Mouse (Mus musculus) midbrain, postnatal 0 days (tissue): ENCODE data around the gene Son. TPM values are rescaled to one million over a fixed set of nuclear protein-coding genes. Genes with fewer than 3 reads are reported as not detected.

Experiments
- ATAC-seq: fragments of 200-750 bp; cut with Nextera tagmentation; 2 replicates; pipeline ENCODE4 v1.8.0; 2017; ENCODE audit warnings: moderate number of reproducible peaks, mild to moderate bottlenecking, moderate TSS enrichment, moderate library complexity; ENCODE audit not compliant: low FRiP score
- DNase-seq: peaks from one replicate; pipeline ENCODE4 v3.0.0-alpha.2; 2015; ENCODE audit warnings: low spot score
- H3K27ac ChIP-seq: fragments of 300-500 bp; sonication (generic); 2 replicates; pipeline ENCODE4 v1.5.1; 2014; ENCODE audit warnings: low read depth, mild to moderate bottlenecking, low read length, mixed read lengths
- H3K27me3 ChIP-seq: fragments of 300-500 bp; sonication (generic); 2 replicates; pipeline ENCODE4 v1.6.1; 2014; ENCODE audit warnings: low read length, control low read depth, mixed read lengths; ENCODE audit not compliant: insufficient read depth
- H3K36me3 ChIP-seq: fragments of 300-500 bp; sonication (generic); 2 replicates; pipeline ENCODE4 v1.6.1; 2014; ENCODE audit warnings: low read length, control low read depth, mixed read lengths; ENCODE audit not compliant: insufficient read depth
- H3K4me1 ChIP-seq: fragments of 300-500 bp; sonication (generic); 2 replicates; pipeline ENCODE4 v1.6.1; 2014; ENCODE audit warnings: mild to moderate bottlenecking, control low read depth, antibody characterized with exemption, low read length, mixed read lengths; ENCODE audit not compliant: insufficient read depth
- H3K4me2 ChIP-seq: fragments of 300-500 bp; sonication (generic); 2 replicates; pipeline ENCODE4 v1.6.1; 2014; ENCODE audit warnings: low read depth, mild to moderate bottlenecking, low read length, mixed read lengths; ENCODE audit not compliant: poor library complexity, severe bottlenecking
- H3K4me3 ChIP-seq: fragments of 300-500 bp; sonication (generic); 2 replicates; pipeline ENCODE4 v1.5.1; 2014; ENCODE audit warnings: low read depth, mild to moderate bottlenecking, low read length, moderate library complexity
- H3K9ac ChIP-seq: fragments of 300-500 bp; sonication (generic); replicated peaks from 2 replicates; pipeline ENCODE4 v1.6.1; 2014; ENCODE audit warnings: mild to moderate bottlenecking, low read length, moderate library complexity, mixed read lengths; ENCODE audit not compliant: poor library complexity, severe bottlenecking
- H3K9me3 ChIP-seq: fragments of 300-500 bp; sonication (generic); 2 replicates; pipeline ENCODE4 v1.6.1; 2016; ENCODE audit warnings: low read length, control low read depth
- CTCF ChIP-seq: IDR thresholded peaks from 2 replicates; pipeline ENCODE4 v1.5.1; 2016; ENCODE audit warnings: antibody characterized with exemption, mild to moderate bottlenecking
- WGBS: fragments of 180-500 bp; shearing (Covaris S2); extraction: QIAGEN DNeasy Blood & Tissue Kit; methylation state at CpG from one replicate; pipeline ENCODE4 v1.1.7; 2014; 5-methylcytosine and 5-hydroxymethylcytosine counted together
- polyA plus RNA-seq: library from polyadenylated mRNA; unstranded; fragments of >200 nt; fragmentation: Nextera tagmentation; extraction: Ambion mirVana; gene quantifications from 2 replicates; pipeline ENCODE4 v1.2.1, GENCODE M21; 2015
- total RNA-seq: library from RNA; depleted of rRNA; stranded (reverse); fragments of >200 nt; gene quantifications from 2 replicates; pipeline ENCODE4 v1.2.3, GENCODE M21; 2014

Son gene
- total and polyA plus RNA-seq, 2 experiments from 2014 or later: 98.4 to 257 TPM

DNA sequence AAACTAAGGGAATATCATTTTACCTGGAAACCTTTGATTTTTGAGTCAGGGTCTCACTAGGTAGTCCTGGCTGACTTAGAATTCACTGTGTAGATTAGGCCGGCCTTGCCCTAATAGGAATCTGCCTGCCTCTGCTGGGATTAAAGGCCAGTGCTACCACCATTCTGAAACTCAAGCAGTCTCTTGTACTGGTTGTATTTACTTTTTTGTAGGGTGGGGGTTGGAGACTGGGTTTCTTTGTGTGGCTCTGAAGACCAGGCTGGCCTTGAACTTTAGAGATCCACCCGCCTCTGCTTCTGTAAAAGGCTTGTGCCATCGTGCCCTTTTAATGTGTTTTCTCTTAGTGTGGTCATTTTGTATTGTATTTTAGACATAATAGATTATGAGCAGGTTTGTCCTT, 1.9 kb downstream of the Son start:
- H3K4me1 ChIP-seq: peaks cover 9% of the 10 kb centered on the region; the same call in 1 of the 2 replicates
- no peak overlapping the region for H3K27ac ChIP-seq
- H3K9ac ChIP-seq: no peak overlapping the region
- H3K4me3 ChIP-seq: peak overlapping the region; percentile 75; the same call in 1 of the 2 replicates
- 63% methylated on average over 3 of the region's 3 CpGs for WGBS
- TF ChIP-seq CTCF: no peak
- H3K9me3 ChIP-seq: no peaks in the 10 kb centered on the region
- no peak for ATAC-seq
- no peak for DNase-seq
- no peaks in the 10 kb centered on the region for H3K27me3 ChIP-seq
- peaks cover 5% of the 10 kb centered on the region for H3K36me3 ChIP-seq
- peak overlapping the region; percentile 94 for H3K4me2 ChIP-seq

DNA sequence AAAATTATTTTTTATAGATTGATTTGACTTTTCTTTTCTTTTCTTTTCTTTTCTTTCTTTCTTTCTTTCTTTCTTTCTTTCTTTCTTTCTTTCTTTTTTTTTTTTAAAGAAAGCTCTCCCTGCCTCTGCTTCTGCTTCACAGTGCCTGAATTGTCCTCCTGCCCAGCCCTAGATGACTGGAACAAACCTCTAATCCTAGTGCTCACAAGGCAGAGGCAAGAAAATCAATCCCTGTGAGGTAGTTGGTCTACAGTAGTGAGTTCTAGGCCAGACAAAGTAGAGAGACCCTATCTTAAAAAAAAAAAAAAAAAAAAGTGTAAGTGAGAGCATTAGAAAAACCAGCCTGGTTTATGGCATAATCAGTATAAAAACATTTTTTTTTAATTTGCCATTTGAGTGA, 2.5 kb downstream of the Son start:
- Histone ChIP-seq H3K27me3 (no peaks in the 10 kb centered on the region), H3K4me3 (no peak overlapping the region), H3K4me2 (no peak overlapping the region), H3K9ac (no peak overlapping the region), H3K27ac (no peak overlapping the region), H3K9me3 (no peaks in the 10 kb centered on the region), H3K36me3 (peaks cover 7% of the 10 kb centered on the region), H3K4me1 (peaks cover 9% of the 10 kb centered on the region; the same call in 1 of the 2 replicates)
- no peak for TF ChIP-seq CTCF
- ATAC-seq (no peak), DNase-seq (no peak)

DNA sequence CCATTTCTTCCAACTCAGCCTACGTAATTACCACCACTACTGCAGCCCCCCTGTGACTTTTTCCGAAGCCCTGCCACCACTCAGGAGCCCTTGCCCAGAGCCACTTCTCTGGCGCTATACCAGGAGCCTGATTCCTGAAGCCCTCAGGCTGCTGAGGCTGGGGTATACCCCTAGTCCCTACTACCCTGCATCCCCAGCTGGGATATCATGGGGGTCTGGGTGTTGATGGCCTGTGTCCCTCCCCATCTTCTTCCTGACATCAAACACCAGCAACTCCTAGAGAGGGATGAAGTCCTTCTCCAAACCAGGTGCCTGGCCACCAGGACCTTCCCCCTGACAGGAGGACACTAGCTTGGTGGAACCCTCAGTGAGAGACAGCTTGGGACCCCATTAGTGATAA, 4.9 kb downstream of the Son start:
- DNase-seq (no peak), ATAC-seq (no peak)
- Histone ChIP-seq H3K4me3 (no peak overlapping the region), H3K36me3 (peaks cover 29% of the 10 kb centered on the region), H3K27ac (no peak overlapping the region), H3K4me2 (no peak overlapping the region), H3K9me3 (no peaks in the 10 kb centered on the region), H3K27me3 (no peaks in the 10 kb centered on the region), H3K4me1 (peaks cover 4% of the 10 kb centered on the region; the same call in 1 of the 2 replicates), H3K9ac (no peak overlapping the region)
- WGBS: 93% methylated on average over 3 of the region's 3 CpGs
- TF ChIP-seq CTCF: no peak

DNA sequence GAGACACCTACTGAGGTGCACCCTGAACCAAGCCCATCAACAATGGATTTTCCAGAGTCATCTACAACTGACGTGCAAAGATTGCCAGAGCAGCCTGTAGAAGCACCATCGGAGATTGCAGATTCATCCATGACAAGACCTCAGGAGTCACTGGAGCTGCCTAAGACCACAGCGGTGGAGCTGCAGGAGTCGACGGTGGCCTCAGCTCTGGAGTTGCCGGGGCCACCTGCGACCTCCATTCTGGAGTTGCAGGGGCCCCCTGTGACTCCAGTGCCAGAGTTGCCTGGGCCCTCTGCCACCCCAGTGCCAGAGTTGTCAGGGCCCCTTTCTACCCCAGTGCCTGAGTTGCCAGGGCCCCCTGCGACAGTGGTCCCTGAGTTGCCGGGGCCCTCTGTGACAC, 8.0 kb downstream of the Son start:
- no peak for TF ChIP-seq CTCF
- no peak for DNase-seq
- Histone ChIP-seq H3K27ac (no peak overlapping the region), H3K4me3 (no peak overlapping the region), H3K4me2 (no peak overlapping the region), H3K36me3 (peaks cover 59% of the 10 kb centered on the region), H3K9ac (no peak overlapping the region), H3K9me3 (no peaks in the 10 kb centered on the region), H3K27me3 (no peaks in the 10 kb centered on the region), H3K4me1 (no peaks in the 10 kb centered on the region)
- no peak for ATAC-seq
- 97% methylated on average over 9 of the region's 9 CpGs for WGBS

DNA sequence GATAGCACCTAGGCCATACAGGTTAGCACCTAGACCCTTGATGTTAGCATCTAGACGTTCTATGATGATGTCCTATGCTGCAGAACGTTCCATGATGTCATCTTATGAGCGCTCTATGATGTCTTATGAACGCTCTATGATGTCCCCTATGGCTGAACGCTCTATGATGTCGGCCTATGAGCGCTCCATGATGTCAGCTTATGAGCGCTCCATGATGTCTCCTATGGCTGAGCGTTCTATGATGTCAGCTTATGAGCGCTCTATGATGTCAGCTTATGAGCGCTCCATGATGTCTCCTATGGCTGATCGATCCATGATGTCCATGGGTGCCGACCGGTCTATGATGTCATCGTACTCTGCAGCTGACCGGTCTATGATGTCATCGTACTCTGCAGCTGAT, 10.0 kb downstream of the Son start:
- no peak for ATAC-seq
- WGBS: 99% methylated on average over 17 of the region's 17 CpGs
- H3K4me1 ChIP-seq: no peaks in the 10 kb centered on the region

DNA sequence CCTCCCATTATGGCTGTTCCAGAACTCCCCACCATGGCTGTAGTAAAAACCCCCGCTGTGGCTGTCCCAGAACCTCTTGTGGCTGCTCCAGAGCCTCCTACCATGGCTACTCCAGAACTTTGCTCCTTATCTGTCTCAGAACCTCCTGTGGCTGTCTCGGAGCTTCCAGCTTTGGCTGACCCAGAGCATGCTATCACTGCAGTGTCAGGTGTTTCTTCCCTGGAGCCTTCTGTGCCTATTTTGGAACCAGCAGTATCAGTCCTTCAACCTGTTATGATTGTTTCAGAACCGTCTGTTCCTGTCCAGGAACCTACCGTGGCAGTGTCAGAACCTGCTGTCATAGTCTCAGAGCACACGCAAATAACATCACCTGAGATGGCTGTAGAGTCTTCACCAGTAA, 11.2 kb downstream of the Son start:
- H3K4me1 ChIP-seq: no peaks in the 10 kb centered on the region
- H3K27me3 ChIP-seq: no peaks in the 10 kb centered on the region
- no peak overlapping the region for H3K4me3 ChIP-seq
- H3K9ac ChIP-seq: no peak overlapping the region
- H3K36me3 ChIP-seq: peaks cover 71% of the 10 kb centered on the region
- ATAC-seq: no peak
- TF ChIP-seq CTCF: no peak
- H3K9me3 ChIP-seq: no peaks in the 10 kb centered on the region
- H3K27ac ChIP-seq: no peak overlapping the region
- 97% methylated on average over 5 of the region's 5 CpGs for WGBS
- H3K4me2 ChIP-seq: no peak overlapping the region
- DNase-seq: no peak

More for the DNA sequence above, 10.0 kb downstream of the Son start:
- TF ChIP-seq CTCF: no peak
- Histone ChIP-seq H3K4me3 (no peak overlapping the region), H3K9ac (no peak overlapping the region), H3K27me3 (no peaks in the 10 kb centered on the region), H3K4me2 (no peak overlapping the region), H3K27ac (no peak overlapping the region), H3K9me3 (no peaks in the 10 kb centered on the region), H3K36me3 (peaks cover 64% of the 10 kb centered on the region)
- DNase-seq: no peak
